Mouse (Mus musculus): ENCODE data around the gene Dlgap1.

Gene Dlgap1

GRCm38 (mm10) chr17:70470970-70471371, 502.1 kb downstream of the Dlgap1 start:
- no peak for DNase-seq

- DNase-seq: no peak
These were observed 503.3 kb downstream of the Dlgap1 start for GRCm38 (mm10) chr17:70472162-70472561.

- DNase-seq: no peak
These were observed 505.0 kb downstream of the Dlgap1 start for GRCm38 (mm10) chr17:70473871-70474270.

- no peak for DNase-seq
These were observed 514.8 kb downstream of the Dlgap1 start for GRCm38 (mm10) chr17:70483716-70484115.

DNA sequence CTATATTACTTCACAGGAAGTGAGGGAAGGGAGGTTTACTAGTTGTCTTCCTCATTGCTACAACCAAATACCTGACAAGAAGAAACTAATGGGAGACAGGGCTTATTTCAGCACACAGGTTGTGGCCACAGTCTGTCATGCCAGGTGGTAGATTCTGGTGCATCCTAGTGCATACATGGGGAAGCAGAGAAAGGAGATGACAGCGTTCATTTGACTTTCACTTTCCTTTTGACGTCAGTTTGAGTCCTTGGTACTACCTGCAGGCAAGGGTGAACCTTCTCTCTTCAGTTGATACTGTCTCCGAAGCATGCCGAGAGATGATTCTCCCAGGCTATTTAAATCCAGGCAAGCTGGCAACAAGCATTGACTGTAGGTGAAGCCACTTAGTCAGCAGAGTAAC, 516.8 kb downstream of the Dlgap1 start:
- DNase-seq: peak; percentile 60

- no peak for DNase-seq
These were observed 517.4 kb downstream of the Dlgap1 start for GRCm38 (mm10) chr17:70486259-70486658.

GRCm38 (mm10) chr17:70486831-70487230, 518.0 kb downstream of the Dlgap1 start:
- DNase-seq: no peak

- DNase-seq: peak; percentile 98
These were observed 520.0 kb downstream of the Dlgap1 start for GRCm38 (mm10) chr17:70488784-70489265.

DNA sequence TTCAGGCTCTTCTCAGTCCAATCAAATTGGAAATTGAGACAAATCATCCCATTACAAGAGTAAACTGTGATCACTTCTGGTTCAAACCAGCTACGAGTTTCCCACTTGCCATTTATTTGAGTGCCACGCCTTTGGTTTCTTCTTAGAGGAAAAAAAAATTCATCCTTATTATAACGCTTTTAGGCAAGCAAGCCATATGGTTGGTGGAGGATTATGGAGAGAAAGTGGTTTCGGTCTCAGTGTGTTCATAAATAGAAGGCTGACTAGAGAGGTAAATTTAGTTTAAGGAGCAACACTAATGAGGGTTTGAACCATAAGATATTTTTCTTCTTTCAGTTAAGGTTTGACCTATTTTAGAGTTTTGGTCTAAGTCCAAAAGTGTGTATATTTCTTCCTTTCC, 522.7 kb downstream of the Dlgap1 start:
- DNase-seq: no peak

GRCm38 (mm10) chr17:70494338-70494737, 525.5 kb downstream of the Dlgap1 start:
- DNase-seq: no peak

- DNase-seq: no peak
These were observed 529.4 kb downstream of the Dlgap1 start for GRCm38 (mm10) chr17:70498256-70498655.

GRCm38 (mm10) chr17:70501933-70502332, 533.1 kb downstream of the Dlgap1 start:
- DNase-seq: no peak

GRCm38 (mm10) chr17:70507759-70508158, 538.9 kb downstream of the Dlgap1 start:
- no peak for DNase-seq

DNA sequence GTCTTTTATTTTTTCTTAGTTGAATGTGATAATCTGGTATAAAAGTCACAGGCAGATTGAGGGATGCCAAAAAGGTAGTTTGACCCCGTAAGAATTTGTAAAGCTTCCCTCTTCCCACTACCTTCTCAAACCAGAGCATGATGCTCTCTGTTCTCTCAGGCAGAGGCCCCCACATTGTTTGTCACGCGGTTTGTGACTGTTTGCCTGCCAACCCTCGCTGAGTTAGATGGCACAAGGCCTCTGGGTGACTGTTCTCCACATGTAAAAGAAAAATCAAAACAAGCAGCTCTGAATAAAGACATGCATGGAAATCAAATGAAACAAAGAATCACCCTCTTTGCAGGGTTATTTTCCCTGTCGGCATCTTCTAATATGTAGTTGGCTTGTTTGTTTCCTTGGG, 541.6 kb downstream of the Dlgap1 start:
- DNase-seq: peak; percentile 58

DNA sequence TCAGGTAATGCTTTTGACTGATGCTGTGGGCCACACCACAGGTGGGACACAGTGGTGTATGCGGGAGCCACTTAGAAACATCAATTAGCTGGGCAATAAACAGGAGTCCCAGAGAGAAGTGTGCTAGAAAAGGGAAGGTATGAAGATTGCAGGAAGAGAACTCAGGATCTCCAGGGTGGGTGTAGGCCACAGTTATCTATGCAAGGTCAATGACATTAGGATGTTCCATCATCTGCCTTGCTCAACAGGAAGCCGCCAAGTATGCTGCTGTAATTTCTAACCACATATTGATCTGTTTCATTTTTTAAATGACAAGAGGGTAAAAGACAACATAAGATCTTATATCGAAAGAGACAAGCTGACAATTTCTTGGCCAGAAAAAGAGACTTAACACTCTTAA, 542.5 kb downstream of the Dlgap1 start:
- DNase-seq: no peak

GRCm38 (mm10) chr17:70513736-70514135, 544.9 kb downstream of the Dlgap1 start:
- no peak for DNase-seq

DNA sequence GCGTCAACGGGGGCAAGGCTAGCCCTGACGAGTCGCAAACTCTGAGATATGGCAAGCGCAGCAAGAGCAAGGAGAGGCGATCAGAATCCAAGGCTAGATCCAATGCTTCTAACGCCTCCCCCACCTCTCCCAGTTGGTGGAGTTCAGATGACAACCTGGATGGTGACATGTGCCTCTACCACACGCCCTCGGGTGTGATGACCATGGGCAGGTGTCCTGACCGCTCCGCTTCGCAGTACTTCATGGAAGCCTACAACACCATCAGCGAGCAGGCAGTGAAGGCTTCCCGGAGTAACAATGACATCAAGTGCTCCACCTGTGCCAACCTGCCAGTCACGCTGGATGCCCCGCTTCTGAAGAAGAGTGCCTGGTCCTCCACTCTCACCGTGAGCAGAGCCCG, 547.6 kb downstream of the Dlgap1 start:
- DNase-seq: no peak

DNA sequence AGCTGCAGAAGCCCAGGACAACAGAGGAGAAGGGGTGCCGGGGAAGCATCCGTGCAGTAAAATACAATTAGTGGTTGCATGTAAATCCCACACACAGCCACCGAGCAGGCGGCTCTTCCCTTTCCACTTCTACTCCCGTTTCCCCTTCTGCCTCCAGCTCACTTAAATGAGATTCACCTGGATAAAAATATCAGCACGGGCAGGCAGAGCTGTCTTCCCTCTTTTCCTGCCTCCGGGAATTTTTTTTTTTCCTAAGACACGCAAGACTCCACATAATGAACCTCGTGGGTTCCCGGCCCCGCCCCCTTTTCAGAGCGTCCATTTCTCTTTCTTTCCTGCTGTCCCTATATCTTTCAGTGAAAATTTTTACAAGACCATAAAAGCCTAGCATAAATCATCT, 548.5 kb downstream of the Dlgap1 start:
- no peak for DNase-seq

GRCm38 (mm10) chr17:70521058-70521851, 552.4 kb downstream of the Dlgap1 start:
- peak; percentile 41 for DNase-seq

- DNase-seq: peak; percentile 62
These were observed 553.1 kb downstream of the Dlgap1 start for GRCm38 (mm10) chr17:70521971-70522370.

- no peak for DNase-seq
These were observed 557.1 kb downstream of the Dlgap1 start for GRCm38 (mm10) chr17:70525990-70526389.

DNA sequence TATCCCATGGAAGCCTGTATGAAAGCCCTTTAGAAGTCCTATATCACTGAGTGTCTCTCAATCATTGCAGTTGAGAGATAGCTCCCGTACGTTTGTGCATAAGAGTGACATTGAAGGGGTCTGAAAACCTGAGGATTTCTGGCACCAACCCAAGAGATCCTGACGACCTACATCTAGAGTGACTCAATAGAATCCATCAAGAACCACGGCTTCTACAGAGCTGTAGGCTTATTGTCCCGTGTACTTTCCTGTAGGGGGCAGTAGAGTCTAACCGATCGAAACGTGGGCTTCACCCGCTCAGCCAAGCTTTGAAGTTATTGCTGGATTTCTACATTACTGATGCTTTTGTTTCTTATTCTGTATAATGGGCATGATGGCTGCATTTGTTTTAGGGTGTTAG, 558.2 kb downstream of the Dlgap1 start:
- DNase-seq: peak; percentile 60

DNA sequence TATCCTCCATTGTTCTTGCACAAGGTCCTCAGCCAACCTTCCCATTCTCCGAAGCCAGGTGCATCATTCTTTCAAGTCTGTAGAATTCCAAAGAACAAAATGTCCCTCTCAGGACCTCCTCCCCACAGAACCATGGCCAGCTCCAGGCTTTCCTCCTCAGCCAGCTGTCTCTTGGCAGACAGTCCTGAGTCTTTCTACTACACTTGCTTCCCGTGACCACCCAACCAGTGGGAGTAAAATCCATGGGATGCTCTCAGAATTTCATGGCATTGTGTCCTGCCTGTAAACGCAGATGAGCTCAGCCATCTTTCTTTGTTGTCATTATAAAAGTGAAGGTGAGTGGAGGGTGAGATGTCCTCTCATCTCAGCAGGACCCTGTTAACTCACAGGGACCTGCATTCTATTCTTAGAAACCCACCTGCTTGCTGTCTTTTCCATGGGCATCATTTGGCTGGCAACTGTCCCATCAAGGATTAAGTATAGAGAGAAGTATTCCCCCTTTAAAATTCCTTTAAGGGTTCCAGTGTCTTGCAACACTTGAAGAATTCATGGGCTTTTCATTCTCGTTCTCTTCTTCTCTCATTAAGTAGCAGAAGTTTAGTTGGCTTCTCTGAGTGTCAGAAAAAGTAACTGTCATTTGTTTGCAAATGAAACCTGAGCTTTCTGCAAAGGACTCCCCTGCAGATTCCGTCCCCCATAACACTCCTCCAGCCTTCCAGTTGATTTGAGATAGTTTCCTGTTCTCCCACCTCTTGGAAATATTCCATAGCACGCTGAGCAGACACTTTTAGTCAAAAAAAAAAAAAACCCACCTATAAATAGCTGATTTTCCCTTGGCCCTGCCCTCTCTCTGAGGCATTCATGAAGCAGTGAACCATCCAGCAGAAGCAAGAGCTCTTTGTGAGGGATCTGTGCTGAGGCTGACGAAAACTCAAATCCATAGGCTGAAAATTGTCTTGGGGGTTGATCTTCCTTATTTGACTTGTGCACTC, 559.6 kb downstream of the Dlgap1 start:
- peak; percentile 48 for DNase-seq

- DNase-seq: no peak
These were observed 565.4 kb downstream of the Dlgap1 start for GRCm38 (mm10) chr17:70534321-70534720.

Measured in cerebellum, adult 8-10 months (tissue).